Mouse (Mus musculus) small intestine, adult 2 months (tissue): Measurements from ENCODE around the gene Flywch2.

Experiments used
- CTCF ChIP-seq: fragments of 200-500 bp; IDR thresholded peaks from 2 replicates; pipeline ENCODE4 v1.5.1; 2012; ENCODE audit warnings: low read depth, mild to moderate bottlenecking, control low read depth, inconsistent platforms, low read length, moderate library complexity, mixed read lengths; ENCODE audit not compliant: insufficient replicate concordance, insufficient read length; ENCODE audit errors: extremely low read depth
- POLR2A ChIP-seq: fragments of 200-500 bp; IDR thresholded peaks from 2 replicates; pipeline ENCODE4 v1.6.1; 2012; ENCODE audit warnings: low read depth, mild to moderate bottlenecking, control low read depth, inconsistent platforms, low read length, moderate library complexity

DNA sequence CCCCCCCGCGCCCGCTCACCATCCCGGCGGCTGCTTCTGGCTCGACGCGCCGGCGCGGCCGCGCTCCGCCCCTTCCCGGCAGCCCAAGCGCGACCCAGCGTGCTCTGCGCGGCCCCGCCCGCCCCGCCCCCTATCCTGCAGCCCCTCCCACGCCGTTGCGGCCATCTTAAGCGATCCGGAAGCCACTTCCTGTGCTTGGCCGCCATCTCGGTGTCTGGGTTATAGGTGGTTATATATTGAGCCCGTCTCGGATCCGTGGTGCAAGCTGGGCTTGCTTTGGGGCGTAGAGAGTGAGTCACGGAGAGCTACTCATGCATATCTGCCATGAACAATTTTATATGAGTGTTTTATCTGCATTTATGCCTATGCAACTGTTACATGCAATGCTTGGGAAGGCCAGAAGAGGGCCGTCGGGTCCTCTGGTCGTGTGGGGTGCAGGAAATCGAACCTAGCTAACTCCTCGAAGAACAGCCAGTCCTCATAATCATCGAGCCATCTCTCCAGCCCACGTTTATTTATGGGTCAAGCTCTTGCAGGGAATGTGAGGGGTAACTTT, 43.3 kb upstream of the Flywch2 start, which contains the start of gene Elob:
- TF ChIP-seq CTCF (peak; percentile 84; the same call in 1 of the 2 replicates), POLR2A (peak; percentile 27; the same call in 1 of the 2 replicates)
